Mouse (Mus musculus): Measurements from ENCODE around the gene Gad2.

DNA sequence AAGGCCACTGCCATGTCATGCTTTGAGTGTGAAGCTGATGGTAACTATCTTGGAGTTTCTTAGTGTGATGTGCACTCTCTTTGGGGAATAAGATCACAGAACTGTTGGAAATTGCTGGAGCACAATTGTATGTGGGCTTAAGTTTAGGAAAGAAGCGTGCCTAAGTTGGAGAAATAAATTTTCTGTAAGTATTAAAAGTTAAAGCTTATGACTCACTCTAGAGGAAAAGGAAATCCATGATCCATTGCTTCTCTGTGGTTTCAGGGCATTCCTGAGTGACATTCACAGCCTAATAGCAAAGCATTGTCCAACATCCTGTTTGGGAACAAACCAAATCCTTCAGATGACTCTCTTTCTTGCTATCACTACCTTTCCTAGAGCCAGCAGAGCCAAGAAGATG, 49.3 kb downstream of the Gad2 start:
- no peak for TF ChIP-seq EP300 (IDR thresholded peaks at IDR 0.05; ENCODE audit: low read depth)
- TF ChIP-seq CTCF (IDR thresholded peaks at IDR 0.05; ENCODE audit: low read depth) = no peak

Data from liver, postnatal 0 days (tissue).